Mouse (Mus musculus) E14TG2a.4 (cell line): Measurements from ENCODE around the gene Il4ra.

Experiments used
- CTCF ChIP-seq: conservative IDR thresholded peaks from 2 replicates; pipeline ENCODE4 v1.5.1; 2014; ENCODE audit warnings: low read length
- NANOG ChIP-seq: IDR thresholded peaks from 2 replicates; pipeline ENCODE4 v1.6.1; 2014; ENCODE audit warnings: borderline replicate concordance, low read length, mixed read lengths

DNA sequence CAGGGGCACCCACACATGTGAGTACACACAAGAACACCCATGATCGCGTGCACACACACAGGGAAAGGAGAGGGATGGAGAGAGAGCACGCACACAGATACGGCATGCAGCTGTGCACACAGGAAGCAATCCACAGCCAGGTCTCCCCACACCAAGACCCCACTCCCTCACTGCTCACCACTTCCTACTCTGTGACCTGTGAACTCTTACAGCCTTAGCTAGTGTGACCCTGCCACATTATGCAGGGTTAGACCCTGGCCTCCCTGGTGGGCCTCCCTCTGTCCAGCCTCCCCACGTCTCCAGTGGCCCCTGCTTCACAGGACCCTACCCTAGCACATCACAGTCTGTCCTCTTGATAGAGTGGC lies 32.1 kb downstream of the Il4ra start:
- TF ChIP-seq NANOG, result no peak
- TF ChIP-seq CTCF, result no peak
